Mouse (Mus musculus) cortical plate, adult 2 months (tissue): ENCODE data around the gene Acvr1b.

Source experiments
- CTCF ChIP-seq: fragments of 200-500 bp; IDR thresholded peaks from 2 replicates; pipeline ENCODE4 v1.5.1; 2011; ENCODE audit warnings: mild to moderate bottlenecking, control low read depth, low read length; ENCODE audit not compliant: insufficient read depth; ENCODE audit errors: extremely low read depth
- POLR2A ChIP-seq: fragments of 200-500 bp; IDR thresholded peaks from 2 replicates; pipeline ENCODE4 v1.6.1; 2011; ENCODE audit warnings: mild to moderate bottlenecking, low read length, control low read depth; ENCODE audit not compliant: insufficient read depth; ENCODE audit errors: extremely low read depth

DNA sequence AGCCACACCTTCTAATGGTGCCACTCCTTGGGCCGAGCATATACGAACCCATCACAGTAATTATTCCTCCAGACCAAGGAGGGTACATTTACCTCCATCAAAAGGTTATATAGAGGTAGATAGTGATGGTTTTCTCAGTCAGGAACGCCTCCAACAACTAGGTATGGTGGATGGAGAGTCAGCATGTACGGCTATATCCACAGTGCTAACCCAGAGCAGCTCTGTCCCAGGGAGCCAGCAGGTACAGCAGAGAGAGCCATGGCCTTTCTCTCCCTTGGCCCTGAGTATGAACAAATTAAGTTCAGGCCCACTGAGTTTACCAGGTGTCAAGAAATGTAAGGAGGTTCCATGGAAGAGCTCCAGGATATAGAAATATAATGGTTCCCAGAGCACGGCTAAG, 78.1 kb downstream of the Acvr1b start:
- TF ChIP-seq POLR2A (no peak), CTCF (no peak)
